Mouse (Mus musculus): ENCODE data around the gene Trafd1. TPM values are rescaled to one million over a fixed set of nuclear protein-coding genes. Genes with fewer than 3 reads are reported as not detected.
"Not testable (repeated sequence)": the region's sequence is repeated elsewhere in the genome, so short reads cannot be mapped to it uniquely, and the experiment has no call there.

Gene Trafd1
- polyA plus RNA-seq, 1 experiment, result 108 TPM

DNA sequence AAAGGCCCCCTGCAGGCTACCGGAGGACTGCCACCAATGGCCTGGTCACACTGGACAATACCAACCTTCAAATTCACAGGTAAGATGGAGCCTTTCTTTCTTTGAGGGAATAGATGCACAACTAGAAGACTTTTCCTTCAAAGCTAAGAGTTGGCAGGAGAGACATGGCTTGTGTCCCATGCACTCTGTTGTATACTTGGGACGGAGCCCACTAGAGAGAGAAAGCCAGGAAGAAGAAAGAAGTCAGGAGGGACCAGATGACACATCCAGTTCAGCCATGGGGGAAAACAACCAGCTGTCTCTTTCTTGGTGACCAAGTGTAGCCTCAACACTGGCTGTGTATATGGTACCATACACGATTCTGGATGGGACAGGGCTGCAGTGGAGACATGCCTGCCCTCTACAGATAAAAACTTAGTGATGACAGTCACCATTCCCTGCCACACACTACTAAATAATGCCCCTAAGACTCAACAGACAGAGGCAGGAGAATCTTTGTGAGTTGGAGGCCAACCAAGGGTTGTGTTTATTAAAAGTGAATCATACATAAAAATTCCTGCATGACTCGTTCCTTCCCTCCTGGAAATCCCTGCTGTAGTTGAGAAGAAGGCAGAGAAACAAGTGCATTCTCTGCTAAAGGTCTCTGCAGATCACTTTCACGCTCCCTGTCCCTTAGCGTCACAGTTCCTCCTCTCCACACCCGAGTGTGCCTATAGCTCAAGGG is 45.8 kb downstream of the Trafd1 start:
- TF ChIP-seq CTCF (IDR thresholded peaks at IDR 0.05; ENCODE audit: insufficient read depth, low read length) (no peak), POLR2A (IDR thresholded peaks at IDR 0.05; ENCODE audit: borderline replicate concordance, extremely low read depth, low read depth, low read length) (no peak)
- 69% methylated on average over 7 of the region's 7 CpGs for WGBS
- no peak for DNase-seq
- Histone ChIP-seq H3K4me1 (ENCODE audit: control insufficient read depth, insufficient read depth, low read length) (no peaks in the 10 kb centered on the region), H3K4me3 (replicated peaks; ENCODE audit: extremely low read depth, low read depth, low read length) (no peak overlapping the region)

DNA sequence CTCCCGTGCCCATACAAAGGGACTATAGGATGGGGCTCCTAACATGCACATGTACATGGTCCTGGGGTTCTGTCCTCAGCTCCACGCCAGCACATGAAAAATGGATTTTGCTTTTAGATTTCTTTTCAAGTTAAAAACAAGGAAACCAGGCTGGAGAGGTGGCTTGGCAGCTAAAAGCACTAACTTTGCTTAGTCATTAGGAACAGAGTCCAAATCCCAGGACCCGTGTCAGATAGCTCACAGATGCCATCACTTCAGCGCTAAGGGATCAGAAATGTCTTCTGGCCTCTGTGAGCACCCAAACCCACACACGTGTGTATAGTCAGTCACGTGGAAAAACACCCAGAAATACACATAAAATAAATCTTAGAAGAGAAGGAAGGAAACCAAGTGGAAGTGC is 48.7 kb downstream of the Trafd1 start:
- 80% methylated on average over 6 of the region's 6 CpGs for WGBS
- no peak for TF ChIP-seq CTCF (IDR thresholded peaks at IDR 0.05; ENCODE audit: insufficient read depth, low read length)
- no peak for TF ChIP-seq POLR2A (IDR thresholded peaks at IDR 0.05; ENCODE audit: borderline replicate concordance, extremely low read depth, low read depth, low read length)
- H3K4me3 ChIP-seq (replicated peaks; ENCODE audit: extremely low read depth, low read depth, low read length), result no peak overlapping the region
- DNase-seq, result no peak
- no peaks in the 10 kb centered on the region for H3K4me1 ChIP-seq (ENCODE audit: control insufficient read depth, insufficient read depth, low read length)

DNA sequence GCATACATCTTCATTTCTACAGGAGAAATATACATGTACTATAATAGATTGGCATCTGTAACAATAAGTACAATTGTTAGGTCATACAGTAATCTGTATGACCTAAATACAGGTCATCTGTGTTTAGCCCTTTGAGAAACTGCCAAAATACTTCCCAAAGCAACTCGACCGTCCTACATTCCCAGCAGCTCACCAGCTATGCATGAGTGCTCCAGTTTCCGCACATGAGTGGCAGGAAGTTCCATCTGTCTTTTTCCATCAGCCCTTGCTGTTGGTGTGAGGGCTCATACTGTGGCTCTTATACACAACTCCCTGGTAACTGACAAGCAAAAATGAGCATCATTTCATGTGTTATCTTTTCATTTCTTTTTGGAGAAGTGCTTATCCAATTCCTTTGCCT is 49.4 kb downstream of the Trafd1 start:
- DNase-seq, result no peak
- WGBS, result 59% methylated on average over 3 of the region's 3 CpGs
- TF ChIP-seq POLR2A (IDR thresholded peaks at IDR 0.05; ENCODE audit: borderline replicate concordance, extremely low read depth, low read depth, low read length), result no peak
- H3K4me1 ChIP-seq (ENCODE audit: control insufficient read depth, insufficient read depth, low read length), result no peaks in the 10 kb centered on the region
- no peak overlapping the region for H3K4me3 ChIP-seq (replicated peaks; ENCODE audit: extremely low read depth, low read depth, low read length)

DNA sequence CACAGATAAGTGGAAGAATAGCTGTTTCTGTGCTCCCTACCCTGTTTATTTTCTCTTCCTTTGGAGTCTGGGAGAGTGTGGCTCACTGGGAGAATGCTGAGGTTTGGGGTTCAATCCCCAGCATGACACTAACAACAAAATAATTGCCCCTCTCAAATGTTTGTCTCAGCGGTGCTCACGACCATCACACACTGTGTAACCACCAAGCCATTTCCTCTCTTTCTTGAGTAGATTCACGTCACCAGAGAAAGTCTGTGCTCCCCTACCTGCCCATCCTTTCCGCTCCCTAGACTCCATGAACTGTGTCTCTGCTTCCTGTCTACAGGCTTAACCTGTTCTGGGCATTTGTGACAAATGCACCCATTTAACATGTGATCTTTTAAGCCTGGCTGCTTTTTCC is 50.0 kb downstream of the Trafd1 start:
- no peak for TF ChIP-seq POLR2A (IDR thresholded peaks at IDR 0.05; ENCODE audit: borderline replicate concordance, extremely low read depth, low read depth, low read length)
- no peak for TF ChIP-seq CTCF (IDR thresholded peaks at IDR 0.05; ENCODE audit: insufficient read depth, low read length)
- 80% methylated on average over 4 of the region's 4 CpGs for WGBS
- 0 out of 2 replicates have a peak, but pooled peaks cover 2% of the 10 kb centered on the region for H3K4me1 ChIP-seq (ENCODE audit: control insufficient read depth, insufficient read depth, low read length)
- no peak for DNase-seq
- no peak overlapping the region for H3K4me3 ChIP-seq (replicated peaks; ENCODE audit: extremely low read depth, low read depth, low read length)

DNA sequence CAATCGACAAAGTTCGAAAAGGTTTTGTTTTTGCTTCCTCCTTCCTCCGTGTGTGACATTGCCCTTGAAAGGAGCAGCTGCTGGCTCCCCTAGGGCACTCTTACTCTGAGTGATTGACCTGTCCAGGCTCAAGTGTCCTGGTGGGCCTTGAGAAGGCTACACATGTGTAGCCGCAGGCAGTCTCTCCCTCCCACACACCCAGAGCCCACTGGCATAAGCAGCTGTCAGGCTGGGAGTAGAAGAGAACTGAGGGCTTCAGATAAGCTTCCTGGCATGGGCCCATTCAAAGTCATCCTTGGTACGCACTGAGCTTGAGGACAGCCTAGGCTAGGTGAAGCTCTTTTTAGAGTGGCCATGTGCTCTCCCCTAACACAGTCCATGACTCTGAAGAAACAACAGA is 51.0 kb downstream of the Trafd1 start:
- TF ChIP-seq CTCF (IDR thresholded peaks at IDR 0.05; ENCODE audit: insufficient read depth, low read length) (no peak), POLR2A (IDR thresholded peaks at IDR 0.05; ENCODE audit: borderline replicate concordance, extremely low read depth, low read depth, low read length) (no peak)
- H3K4me3 ChIP-seq (replicated peaks; ENCODE audit: extremely low read depth, low read depth, low read length), result no peak overlapping the region
- DNase-seq, result no peak
- H3K4me1 ChIP-seq (ENCODE audit: control insufficient read depth, insufficient read depth, low read length), result 0 out of 2 replicates have a peak, but pooled peaks cover 2% of the 10 kb centered on the region
- 85% methylated on average over 5 of the region's 5 CpGs for WGBS

DNA sequence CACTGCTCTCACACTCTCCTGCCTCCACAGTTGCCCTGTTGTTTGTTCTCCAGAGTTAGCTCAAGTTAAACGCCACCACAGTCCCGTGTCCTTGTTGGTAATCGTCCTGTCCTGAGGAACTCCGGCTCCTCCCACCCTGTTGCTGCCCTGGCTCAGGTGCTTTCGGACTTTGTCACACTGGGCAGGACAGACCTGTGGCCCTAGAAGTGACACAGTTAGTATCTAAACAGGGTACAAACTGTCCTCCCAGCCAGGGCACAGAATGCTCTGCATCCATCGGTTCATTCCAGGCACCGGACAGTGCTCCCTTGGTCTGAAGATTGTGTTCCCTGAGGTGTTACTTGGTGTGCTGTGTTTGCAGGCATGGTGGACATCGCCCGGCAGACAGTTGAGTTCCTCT is 51.5 kb downstream of the Trafd1 start:
- TF ChIP-seq CTCF (IDR thresholded peaks at IDR 0.05; ENCODE audit: insufficient read depth, low read length) (no peak), POLR2A (IDR thresholded peaks at IDR 0.05; ENCODE audit: borderline replicate concordance, extremely low read depth, low read depth, low read length) (no peak)

DNA sequence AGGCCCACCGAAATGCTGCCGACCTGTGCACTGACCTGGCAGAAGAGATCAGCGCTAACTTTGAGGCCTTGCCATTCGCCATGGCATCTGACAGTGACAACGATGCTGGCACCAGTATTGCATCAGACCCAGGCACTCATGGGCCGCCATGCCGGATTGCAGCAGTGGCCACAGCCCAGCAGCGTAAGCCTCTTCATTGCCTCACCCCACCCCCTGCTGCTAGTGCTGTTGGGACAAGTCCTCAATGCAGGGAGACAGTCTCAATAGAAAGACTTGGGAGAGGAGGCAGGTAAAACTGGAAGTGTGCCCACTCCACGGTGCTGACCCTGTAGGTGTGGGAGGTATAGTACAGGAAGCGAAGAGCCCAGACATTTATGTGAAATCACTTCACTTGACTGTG is 53.7 kb downstream of the Trafd1 start:
- H3K4me3 ChIP-seq (replicated peaks; ENCODE audit: extremely low read depth, low read depth, low read length), result no peak overlapping the region
- DNase-seq, result no peak
- no peak for TF ChIP-seq POLR2A (IDR thresholded peaks at IDR 0.05; ENCODE audit: borderline replicate concordance, extremely low read depth, low read depth, low read length)
- TF ChIP-seq CTCF (IDR thresholded peaks at IDR 0.05; ENCODE audit: insufficient read depth, low read length), result no peak
- 91% methylated on average over 10 of the region's 10 CpGs for WGBS
- H3K4me1 ChIP-seq (ENCODE audit: control insufficient read depth, insufficient read depth, low read length), result 0 out of 2 replicates have a peak, but pooled peaks cover 5% of the 10 kb centered on the region

More for the DNA sequence above, 51.5 kb downstream of the Trafd1 start:
- 92% methylated on average over 9 of the region's 9 CpGs for WGBS
- no peak for DNase-seq
- Histone ChIP-seq H3K4me3 (replicated peaks; ENCODE audit: extremely low read depth, low read depth, low read length) (no peak overlapping the region), H3K4me1 (ENCODE audit: control insufficient read depth, insufficient read depth, low read length) (0 out of 2 replicates have a peak, but pooled peaks cover 3% of the 10 kb centered on the region)

DNA sequence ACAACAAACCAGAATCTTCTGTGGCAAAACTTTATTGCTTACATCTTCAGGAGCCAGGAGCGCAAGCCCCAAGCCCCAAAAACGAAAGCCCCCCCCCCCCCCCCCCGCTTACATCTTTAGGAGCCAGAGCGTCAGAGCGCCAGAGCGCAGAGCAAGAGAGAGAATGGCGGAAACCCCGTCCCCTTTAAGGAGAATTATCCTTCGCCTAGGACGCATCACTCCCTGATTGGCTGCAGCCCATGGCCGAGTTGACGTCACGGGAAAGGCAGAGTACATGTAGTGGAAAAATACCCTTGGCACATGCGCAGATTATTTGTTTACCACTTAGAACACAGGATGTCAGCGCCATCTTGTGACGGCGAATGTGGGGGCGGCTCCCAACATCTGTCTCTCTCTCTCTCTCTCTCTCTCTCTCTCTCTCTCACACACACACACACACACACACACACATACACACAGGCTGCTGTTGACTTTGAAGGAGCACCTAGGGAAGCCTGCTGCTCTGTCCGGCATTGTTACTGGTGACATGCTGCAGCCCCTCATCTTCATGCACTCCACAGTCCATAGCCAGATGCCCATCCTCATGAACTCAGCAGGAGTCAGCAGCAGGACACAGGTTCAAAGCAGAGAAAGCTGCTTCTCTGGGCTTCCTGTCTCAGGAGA is 55.1 kb downstream of the Trafd1 start:
- not testable (repeated sequence) for DNase-seq; H3K4me1 ChIP-seq (ENCODE audit: control insufficient read depth, insufficient read depth, low read length)
- 60% methylated on average over 15 of the region's 19 CpGs for WGBS
- H3K4me3 ChIP-seq (replicated peaks; ENCODE audit: extremely low read depth, low read depth, low read length), result peak overlapping the region; percentile 49
- peak; percentile 29; the same call in 1 of the 2 replicates for TF ChIP-seq POLR2A (IDR thresholded peaks at IDR 0.05; ENCODE audit: borderline replicate concordance, extremely low read depth, low read depth, low read length)

DNA sequence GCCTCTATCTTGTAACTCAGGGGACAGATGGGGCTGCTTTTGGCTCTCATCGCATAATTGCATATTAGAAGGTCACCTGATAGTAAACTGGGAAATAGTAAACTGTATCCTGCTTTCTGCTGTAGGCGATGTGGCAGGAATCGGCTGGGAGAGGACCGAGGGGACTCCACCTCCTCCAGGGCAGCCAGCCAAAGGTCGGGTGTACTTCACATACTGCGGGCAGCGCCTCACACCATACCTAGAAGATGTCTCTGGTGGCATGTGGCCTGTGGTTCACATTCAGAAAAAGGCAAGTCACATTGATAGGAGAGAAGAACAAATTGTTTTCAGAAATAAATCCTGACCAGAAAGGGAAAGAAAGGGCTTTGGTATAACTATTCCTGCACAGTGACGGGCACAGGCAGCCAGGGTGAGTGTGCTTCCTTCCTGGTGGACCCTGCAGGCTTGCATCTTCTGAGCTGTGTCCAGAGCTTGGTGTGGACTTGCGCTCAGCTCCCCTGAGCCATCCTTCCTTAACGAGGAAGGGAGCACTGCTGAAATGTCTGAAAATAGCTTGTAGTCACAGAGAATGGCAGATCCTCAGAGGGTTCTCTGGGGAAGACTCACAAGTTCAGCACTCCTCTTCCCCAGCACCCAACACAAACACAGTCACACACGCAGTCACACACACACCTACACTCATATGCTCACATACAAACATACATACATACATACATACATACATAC is 55.9 kb downstream of the Trafd1 start:
- TF ChIP-seq POLR2A (IDR thresholded peaks at IDR 0.05; ENCODE audit: borderline replicate concordance, extremely low read depth, low read depth, low read length) (peak; percentile 10; the same call in 1 of the 2 replicates), CTCF (IDR thresholded peaks at IDR 0.05; ENCODE audit: insufficient read depth, low read length) (no peak)
- H3K4me3 ChIP-seq (replicated peaks; ENCODE audit: extremely low read depth, low read depth, low read length), result peak overlapping the region; percentile 38
- H3K4me1 ChIP-seq (ENCODE audit: control insufficient read depth, insufficient read depth, low read length), result 0 out of 2 replicates have a peak, but pooled peaks cover 5% of the 10 kb centered on the region
- 43% methylated on average over 11 of the region's 11 CpGs for WGBS
- DNase-seq, result peak; percentile 37

Data from lung, adult 2 months (tissue).